Mouse (Mus musculus) megakaryocyte, embryonic 14.5 days (primary cell): ENCODE measurements around the gene Ptgds. TPM values are rescaled to one million over a fixed set of nuclear protein-coding genes. Genes with fewer than 3 reads are reported as not detected.

Experiments
- H3K27me3 ChIP-seq: replicated peaks from 2 replicates; pipeline ENCODE3; 2012; ENCODE audit warnings: inconsistent platforms
- H3K36me3 ChIP-seq: replicated peaks from 2 replicates; pipeline ENCODE3; 2012; ENCODE audit warnings: low read length, inconsistent platforms, mixed read lengths
- H3K4me1 ChIP-seq: 2 replicates; pipeline ENCODE4 v1.6.1; 2012; ENCODE audit warnings: inconsistent platforms
- H3K4me3 ChIP-seq: replicated peaks from 2 replicates; pipeline ENCODE3; 2012; ENCODE audit warnings: moderate library complexity, mild to moderate bottlenecking, inconsistent platforms
- H3K9me3 ChIP-seq: 2 replicates; pipeline ENCODE4 v1.6.1; 2012; ENCODE audit warnings: inconsistent platforms
- FLI1 ChIP-seq: IDR thresholded peaks from 2 replicates; pipeline ENCODE4 v1.6.1; 2012; ENCODE audit warnings: low read length, inconsistent platforms, mixed read lengths
- GATA1 ChIP-seq: IDR thresholded peaks from 3 replicates; pipeline ENCODE4 v1.6.1; 2012; ENCODE audit warnings: mixed read lengths, low read length, inconsistent platforms, borderline replicate concordance
- polyA plus RNA-seq: library from polyadenylated mRNA; stranded (reverse); fragments of >175 nt; gene quantifications from 2 replicates; pipeline ENCODE4 v1.2.3, GENCODE M21; 2012; ENCODE audit warnings: low replicate concordance; ENCODE audit not compliant: insufficient read depth

Ptgds gene
- not detected in 2 replicates for polyA plus RNA-seq

GRCm38 (mm10) chr2:25469969-25470368 lies at the start of gene Ptgds:
Gene Ptgds, minus strand, starts transcription at chr2:25470046.
- Histone ChIP-seq H3K9me3 (no peaks in the 10 kb centered on the region), H3K4me1 (peaks cover 78% of the 10 kb centered on the region), H3K36me3 (no peaks in the 10 kb centered on the region), H3K27me3 (peaks cover 45% of the 10 kb centered on the region), H3K4me3 (no peak within 1 kb of the TSS)
- TF ChIP-seq GATA1 (no peak), FLI1 (no peak)

GRCm38 (mm10) chr2:25509912-25510311 lies 40.1 kb upstream of the Ptgds start:
- Histone ChIP-seq H3K36me3 (peaks cover 18% of the 10 kb centered on the region), H3K4me1 (peaks cover 19% of the 10 kb centered on the region), H3K9me3 (no peaks in the 10 kb centered on the region), H3K27me3 (peaks cover 11% of the 10 kb centered on the region), H3K4me3 (no peak overlapping the region)
- TF ChIP-seq FLI1: no peak
- no peak for TF ChIP-seq GATA1

DNA sequence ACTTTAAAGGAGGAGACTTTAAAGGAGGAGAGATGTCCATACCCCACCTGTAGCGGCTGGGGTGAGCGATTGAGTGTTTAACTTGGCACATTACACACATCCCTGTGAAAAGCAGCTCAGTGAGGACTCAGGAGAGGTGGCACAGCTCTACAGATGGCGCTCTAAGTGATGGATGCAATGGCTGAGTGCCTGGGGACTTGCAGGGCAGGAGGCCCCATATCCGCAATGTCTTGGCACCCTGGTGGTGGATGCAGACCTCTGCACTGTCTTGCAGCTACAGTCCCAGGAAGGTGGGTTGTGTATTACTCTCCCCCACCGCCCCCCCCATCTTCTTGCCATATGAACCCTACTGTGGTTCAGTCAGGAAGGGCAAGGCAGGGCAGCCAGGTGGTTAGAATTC lies 37.1 kb upstream of the Ptgds start:
- H3K9me3 ChIP-seq: no peaks in the 10 kb centered on the region
- no peak overlapping the region for H3K4me3 ChIP-seq
- peaks cover 44% of the 10 kb centered on the region for H3K4me1 ChIP-seq
- H3K27me3 ChIP-seq: peaks cover 3% of the 10 kb centered on the region
- TF ChIP-seq GATA1: no peak
- TF ChIP-seq FLI1: no peak
- H3K36me3 ChIP-seq: peaks cover 47% of the 10 kb centered on the region

- Histone ChIP-seq H3K4me1 (peaks cover 55% of the 10 kb centered on the region), H3K36me3 (peaks cover 49% of the 10 kb centered on the region)
Observed at GRCm38 (mm10) chr2:25505860-25506259, 36.0 kb upstream of the Ptgds start.

GRCm38 (mm10) chr2:25505000-25505399 lies 35.2 kb upstream of the Ptgds start:
- Histone ChIP-seq H3K36me3 (peaks cover 49% of the 10 kb centered on the region), H3K4me3 (no peak overlapping the region), H3K4me1 (peaks cover 59% of the 10 kb centered on the region), H3K27me3 (peaks cover 3% of the 10 kb centered on the region), H3K9me3 (no peaks in the 10 kb centered on the region)
- TF ChIP-seq FLI1 (no peak), GATA1 (no peak)

More at GRCm38 (mm10) chr2:25505860-25506259, 36.0 kb upstream of the Ptgds start:
- H3K9me3 ChIP-seq: no peaks in the 10 kb centered on the region
- no peak overlapping the region for H3K4me3 ChIP-seq
- H3K27me3 ChIP-seq: peaks cover 3% of the 10 kb centered on the region
- TF ChIP-seq FLI1 (no peak), GATA1 (no peak)

GRCm38 (mm10) chr2:25504538-25504937 lies 34.7 kb upstream of the Ptgds start:
- Histone ChIP-seq H3K36me3 (peaks cover 49% of the 10 kb centered on the region), H3K4me3 (peak overlapping the region; percentile 23), H3K27me3 (peaks cover 3% of the 10 kb centered on the region), H3K9me3 (no peaks in the 10 kb centered on the region), H3K4me1 (peaks cover 63% of the 10 kb centered on the region)
- TF ChIP-seq GATA1: no peak
- TF ChIP-seq FLI1: no peak

- H3K4me1 ChIP-seq: peaks cover 81% of the 10 kb centered on the region
- H3K27me3 ChIP-seq: no peaks in the 10 kb centered on the region
- TF ChIP-seq GATA1 (no peak), FLI1 (no peak)
- H3K36me3 ChIP-seq: peaks cover 49% of the 10 kb centered on the region
- H3K9me3 ChIP-seq: no peaks in the 10 kb centered on the region
- peak overlapping the region; percentile 68 for H3K4me3 ChIP-seq
Observed at GRCm38 (mm10) chr2:25502726-25503125, 32.9 kb upstream of the Ptgds start.

GRCm38 (mm10) chr2:25501593-25502486 lies 32.0 kb upstream of the Ptgds start, which contains the start of gene C8g:
Gene C8g, minus strand, starts transcription at chr2:25501719.
- H3K36me3 ChIP-seq: peaks cover 46% of the 10 kb centered on the region
- H3K4me3 ChIP-seq: peak within 1 kb of the TSS; percentile 100
- H3K9me3 ChIP-seq: no peaks in the 10 kb centered on the region
- no peaks in the 10 kb centered on the region for H3K27me3 ChIP-seq
- TF ChIP-seq GATA1: no peak
- H3K4me1 ChIP-seq: peaks cover 86% of the 10 kb centered on the region

DNA sequence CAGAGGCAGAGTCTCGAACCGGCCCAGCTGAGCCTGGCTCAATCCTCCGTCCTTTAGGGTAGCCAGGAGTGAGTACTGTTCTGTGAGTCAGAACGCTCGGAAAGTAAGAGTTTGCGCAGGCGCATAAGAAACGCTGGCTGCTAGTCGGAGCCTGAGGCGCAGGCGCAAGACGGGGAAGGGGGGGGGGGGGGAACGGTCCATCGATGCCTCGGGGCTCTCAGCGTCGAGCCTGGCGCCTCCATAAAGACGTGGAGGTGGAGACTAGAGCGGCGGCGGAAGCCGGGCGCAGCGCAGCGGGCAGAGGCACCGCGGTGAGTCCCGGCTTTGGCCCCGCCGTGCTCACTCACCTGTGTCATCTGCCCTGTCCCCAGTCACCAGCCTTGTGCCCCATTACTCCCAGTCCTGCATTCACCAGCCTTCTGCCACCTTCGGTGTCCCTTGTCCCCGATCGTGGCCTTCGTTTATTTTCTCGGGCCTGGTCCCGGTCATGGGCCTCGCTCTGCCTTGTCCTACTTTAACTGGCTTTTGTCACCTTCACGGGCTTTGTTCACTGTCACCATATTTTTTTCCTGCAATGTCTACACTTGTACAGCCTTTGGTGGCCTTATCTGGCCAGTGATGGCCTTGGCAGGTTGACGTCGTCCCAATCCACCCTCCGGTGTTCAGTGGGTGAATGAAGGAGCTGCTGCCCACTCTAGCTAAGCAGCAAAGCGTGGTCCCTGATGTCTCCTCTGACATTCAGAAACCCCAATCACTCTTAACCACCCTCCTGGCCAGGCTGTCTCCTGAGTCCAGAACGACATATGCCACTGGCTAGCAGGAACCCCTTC lies 30.9 kb upstream of the Ptgds start, which contains the start of gene Fbxw5:
Gene Fbxw5 (plus strand): TSS at position 175 of the 830 bp plus-strand sequence.
- peaks cover 39% of the 10 kb centered on the region for H3K36me3 ChIP-seq
- H3K4me3 ChIP-seq: peak within 1 kb of the TSS; percentile 100
- no peaks in the 10 kb centered on the region for H3K27me3 ChIP-seq
- H3K9me3 ChIP-seq: no peaks in the 10 kb centered on the region
- peaks cover 86% of the 10 kb centered on the region for H3K4me1 ChIP-seq
- no peak for TF ChIP-seq GATA1
- no peak for TF ChIP-seq FLI1

DNA sequence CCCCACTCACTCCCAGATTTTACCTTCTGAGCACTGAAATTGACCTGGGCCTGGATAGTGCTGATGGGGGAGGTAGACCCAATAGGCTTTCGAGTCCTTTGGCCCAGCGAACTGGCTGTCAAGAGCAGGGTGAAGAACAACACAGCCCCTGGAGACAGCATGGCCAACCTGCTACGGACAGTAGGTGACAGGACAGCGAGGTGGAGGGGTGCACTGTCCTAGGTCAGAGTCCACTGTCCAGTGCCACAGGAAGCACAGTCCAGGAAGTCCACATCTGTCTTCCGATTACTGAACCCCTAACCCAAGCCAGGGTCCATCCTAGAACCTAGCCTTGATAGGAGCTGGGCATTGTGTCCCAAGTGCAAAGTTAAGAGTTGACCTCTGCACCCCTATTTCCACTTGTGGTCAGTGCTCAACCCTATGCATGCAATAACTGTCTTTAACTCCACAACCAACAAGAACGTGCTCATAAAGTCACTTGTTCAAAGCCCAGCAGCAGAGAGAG lies 30.3 kb upstream of the Ptgds start:
- peaks cover 87% of the 10 kb centered on the region for H3K4me1 ChIP-seq
- H3K9me3 ChIP-seq: no peaks in the 10 kb centered on the region
- H3K36me3 ChIP-seq: peaks cover 33% of the 10 kb centered on the region
- no peaks in the 10 kb centered on the region for H3K27me3 ChIP-seq
- TF ChIP-seq GATA1 (no peak), FLI1 (no peak)
- peak overlapping the region; percentile 100 for H3K4me3 ChIP-seq
